Mouse (Mus musculus) bone marrow, adult 2 months (tissue): ENCODE data around the gene Ncapd3.

Experiments
- CTCF ChIP-seq: fragments of 200-500 bp; IDR thresholded peaks from 2 replicates; pipeline ENCODE4 v1.5.1; 2011; ENCODE audit warnings: low read length, control low read depth; ENCODE audit not compliant: control insufficient read depth, insufficient read depth
- POLR2A ChIP-seq: fragments of 200-500 bp; IDR thresholded peaks from 2 replicates; pipeline ENCODE4 v1.6.1; 2011; ENCODE audit warnings: low read depth, mild to moderate bottlenecking, control low read depth, low read length, borderline replicate concordance; ENCODE audit not compliant: control insufficient read depth

GRCm38 (mm10) chr9:27049492-27049891, 19.5 kb downstream of the Ncapd3 start:
- TF ChIP-seq CTCF (no peak), POLR2A (no peak)
